Mouse (Mus musculus) Patski (cell line): Measurements from ENCODE around the gene Hacd2. TPM values are rescaled to one million over a fixed set of nuclear protein-coding genes. Genes with fewer than 3 reads are reported as not detected.

ENCODE experiments used
- ATAC-seq: fragments of 100-300 bp; one replicate; pipeline ENCODE4 v1.8.0; 2021
- CTCF ChIA-PET: fragments of 350-600 bp; sonication (Branson Sonifier 250); formaldehyde crosslinking; loops from one replicate; lab custom pipeline; 2022; ENCODE audit warnings: inconsistent platforms; lab: Charles Lee
- POLR2A ChIA-PET: fragments of 350-600 bp; sonication (Branson Sonifier 250); formaldehyde crosslinking; loops from one replicate; lab custom pipeline; 2022; ENCODE audit warnings: antibody characterized with exemption, inconsistent platforms; lab: Charles Lee
- DNase-seq: peaks from one replicate; pipeline ENCODE4 v3.0.0-alpha.2; 2011; ENCODE audit warnings: low read depth, low spot score
- H3K27me3 ChIP-seq: fragments of 371-371 bp; one replicate; pipeline ENCODE4 v1.5.1; 2021
- CTCF ChIP-seq: fragments of 100-300 bp; IDR thresholded peaks from one replicate; pipeline ENCODE4 v1.5.1; 2021
- in situ Hi-C: fragments of 300-500 bp; cut with MboI; formaldehyde crosslinking; loops from 3 replicates; pipeline ENCODE4 v1.11.1; 2018; ENCODE audit warnings: low pct_unique_long_range_greater_than_20kb, mixed read lengths
- polyA plus RNA-seq: library from polyadenylated mRNA; unstranded; gene quantifications from one replicate; pipeline ENCODE4 v1.2.3, GENCODE M21; 2021

The Hacd2 gene
- polyA plus RNA-seq, 1 experiment from 2014 or later = 76.2 TPM

DNA sequence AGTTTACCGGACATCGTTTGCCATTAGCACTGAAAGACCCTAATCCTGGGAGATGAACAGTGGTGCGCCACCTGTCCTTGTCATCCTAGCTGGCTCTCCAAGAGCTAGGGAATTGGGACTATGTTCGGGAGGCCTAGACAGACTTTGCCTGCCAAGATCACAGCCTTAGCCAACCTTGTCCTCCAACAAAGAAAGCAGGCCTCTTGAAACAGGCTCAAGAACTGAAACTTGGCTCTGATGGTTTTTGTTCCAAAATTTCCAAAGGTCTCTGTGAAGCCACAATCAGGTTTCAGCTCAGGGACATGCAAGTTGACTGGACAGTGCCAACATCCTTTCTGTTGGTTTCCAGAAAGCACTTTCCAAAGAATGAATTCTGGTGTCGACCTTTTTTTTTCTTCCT lies 29.4 kb upstream of the Hacd2 start:
- no peak for DNase-seq
- in situ Hi-C loops = no loop called here
- H3K27me3 ChIP-seq = no peaks in the 10 kb centered on the region
- TF ChIP-seq CTCF = no peak
- POLR2A ChIA-PET = no interaction called here
- ATAC-seq = no peak
- CTCF ChIA-PET = interaction anchor here (1.1 to 1.4 kb wide), 2 partner anchors 17 to 57 kb away, joined by 4 to 10 read pairs; no protein-coding TSS in a partner anchor

DNA sequence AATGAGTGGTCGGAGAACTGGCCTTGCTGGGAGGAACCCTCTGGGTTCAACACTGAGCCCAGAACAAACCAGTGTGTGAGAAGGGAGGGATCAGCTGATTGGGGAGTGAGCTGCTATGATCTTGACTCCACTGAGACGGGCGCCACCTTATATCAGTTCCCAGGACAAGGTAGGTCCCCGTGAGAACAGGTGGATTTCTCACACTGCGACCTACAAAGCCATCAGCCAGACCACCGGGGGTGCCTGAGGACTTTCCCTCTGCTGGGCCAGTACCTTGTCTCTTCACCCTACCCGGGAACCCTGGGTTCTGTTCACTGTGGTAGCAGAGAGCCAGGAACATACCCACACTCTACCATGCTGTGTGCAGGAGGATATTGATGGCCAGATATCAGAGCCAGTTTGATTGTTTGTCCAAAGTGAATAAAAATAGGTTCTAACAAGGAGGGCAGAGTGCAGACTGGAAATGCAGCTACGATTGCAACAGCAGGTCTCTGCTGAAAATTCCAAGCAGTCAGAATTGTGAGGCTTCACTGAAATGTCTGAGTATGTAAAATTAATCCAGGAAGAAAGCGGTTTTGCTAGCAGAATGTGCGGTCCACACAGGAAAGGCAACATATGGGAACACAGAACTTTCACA lies 28.4 kb upstream of the Hacd2 start:
- no peak for DNase-seq

GRCm38 (mm10) chr16:34994641-34995141 lies 27.5 kb upstream of the Hacd2 start:
- no peak for DNase-seq
- H3K27me3 ChIP-seq = no peaks in the 10 kb centered on the region
- CTCF ChIA-PET = no interaction called here
- ATAC-seq = no peak
- POLR2A ChIA-PET = no interaction called here
- TF ChIP-seq CTCF = no peak
- in situ Hi-C loops = no loop called here

More for the DNA sequence above, 28.4 kb upstream of the Hacd2 start:
- ChIA-PET POLR2A (no interaction called here), CTCF (interaction anchor here (1.1 to 1.4 kb wide), 2 partner anchors 18 to 58 kb away, joined by 4 to 10 read pairs; no protein-coding TSS in a partner anchor)
- in situ Hi-C loops = no loop called here
- TF ChIP-seq CTCF = no peak
- no peaks in the 10 kb centered on the region for H3K27me3 ChIP-seq
- no peak for ATAC-seq

DNA sequence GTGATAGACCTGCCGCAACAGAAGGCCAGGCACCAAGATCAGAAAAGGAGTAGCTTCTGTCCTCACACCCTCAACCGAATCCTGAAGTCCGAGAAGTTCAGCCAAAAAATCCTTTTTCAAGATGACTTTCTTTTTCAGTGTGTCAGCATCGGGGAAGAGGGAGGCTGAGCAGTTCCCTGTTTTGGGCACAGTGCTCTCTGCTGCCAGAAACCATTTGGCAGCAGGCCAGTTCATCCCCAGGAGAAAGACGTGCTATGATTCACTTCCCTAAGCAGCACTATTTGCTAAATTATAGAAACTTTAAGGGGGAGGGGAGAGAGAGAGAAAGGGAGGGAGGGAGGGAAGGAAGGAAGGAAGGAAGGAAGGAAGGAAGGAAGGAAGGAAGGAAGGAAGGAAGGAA lies 26.1 kb upstream of the Hacd2 start:
- ATAC-seq = no peak
- CTCF ChIA-PET = interaction anchor here (0.7 kb wide), 1 partner anchor 14 kb away, joined by 3 read pairs; no protein-coding TSS in a partner anchor
- peak; percentile 69 for DNase-seq
- POLR2A ChIA-PET = interaction anchor here (0.6 kb wide), 1 partner anchor 65 kb away, joined by 3 read pairs; no protein-coding TSS in a partner anchor
- no peaks in the 10 kb centered on the region for H3K27me3 ChIP-seq
- TF ChIP-seq CTCF = no peak
- in situ Hi-C loops = no loop called here

DNA sequence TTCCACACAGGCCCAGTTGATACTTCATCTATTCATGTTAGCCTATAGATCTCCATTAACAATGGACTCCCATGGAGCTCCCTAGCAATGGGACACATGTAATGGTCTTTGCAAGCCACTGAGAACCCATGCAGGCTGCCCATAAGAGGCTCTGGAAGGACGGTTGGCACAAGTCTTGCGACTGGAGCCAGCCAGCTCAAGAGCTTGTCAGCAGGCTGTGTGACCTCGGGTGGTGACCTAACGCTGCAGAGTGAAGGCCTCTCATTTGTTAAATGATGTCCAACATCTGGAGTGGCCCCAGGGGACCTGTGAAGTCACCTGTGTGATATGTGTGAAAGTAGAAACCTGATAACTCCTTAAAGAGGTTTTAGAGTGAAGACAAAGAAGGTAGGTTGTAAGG lies 25.2 kb upstream of the Hacd2 start:
- in situ Hi-C loops = no loop called here
- POLR2A ChIA-PET = no interaction called here
- no peaks in the 10 kb centered on the region for H3K27me3 ChIP-seq
- ATAC-seq = no peak
- DNase-seq = no peak
- no peak for TF ChIP-seq CTCF
- CTCF ChIA-PET = interaction anchor here (0.7 kb wide), 1 partner anchor 15 kb away, joined by 3 read pairs; no protein-coding TSS in a partner anchor

GRCm38 (mm10) chr16:34997576-34997975 lies 24.7 kb upstream of the Hacd2 start:
- DNase-seq (no peak), ATAC-seq (no peak)
- POLR2A ChIA-PET = no interaction called here
- no peaks in the 10 kb centered on the region for H3K27me3 ChIP-seq
- CTCF ChIA-PET = no interaction called here
- in situ Hi-C loops = no loop called here
- TF ChIP-seq CTCF = no peak

GRCm38 (mm10) chr16:34999016-34999415 lies 23.2 kb upstream of the Hacd2 start:
- CTCF ChIA-PET = interaction anchor here (1.4 kb wide), 1 partner anchor 10 kb away, joined by 7 read pairs; no protein-coding TSS in a partner anchor
- POLR2A ChIA-PET = no interaction called here
- no peaks in the 10 kb centered on the region for H3K27me3 ChIP-seq
- TF ChIP-seq CTCF = no peak
- no peak for DNase-seq
- in situ Hi-C loops = no loop called here
- ATAC-seq = no peak

DNA sequence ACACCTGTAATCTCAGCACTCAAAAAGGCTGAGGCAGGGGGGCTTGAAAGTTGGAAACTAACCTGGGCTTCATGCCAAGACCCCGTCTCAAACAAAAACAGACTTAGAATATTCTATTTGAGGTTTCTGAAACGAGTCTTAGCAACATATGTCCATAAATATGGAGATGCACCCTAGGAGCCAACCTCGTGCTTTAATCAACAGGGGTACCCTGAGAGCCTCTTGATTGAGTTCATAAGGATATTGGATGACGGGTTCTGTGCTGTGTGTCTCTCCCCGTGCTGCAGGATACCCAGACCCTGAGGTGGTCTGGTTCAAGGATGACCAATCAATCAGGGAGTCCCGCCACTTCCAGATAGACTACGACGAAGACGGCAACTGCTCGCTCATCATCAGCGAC lies 22.2 kb upstream of the Hacd2 start:
- DNase-seq (no peak), ATAC-seq (no peak)
- H3K27me3 ChIP-seq = no peaks in the 10 kb centered on the region
- POLR2A ChIA-PET = interaction anchor here (0.6 kb wide), 1 partner anchor 9 kb away, joined by 3 read pairs; no protein-coding TSS in a partner anchor
- TF ChIP-seq CTCF = no peak
- CTCF ChIA-PET = interaction anchor here (1.2 kb wide), 1 partner anchor 11 kb away, joined by 3 read pairs; no protein-coding TSS in a partner anchor
- in situ Hi-C loops = no loop called here

GRCm38 (mm10) chr16:35000923-35001560 lies 21.2 kb upstream of the Hacd2 start:
- ATAC-seq (no peak), DNase-seq (no peak)
- ChIA-PET POLR2A (interaction anchor here (0.7 kb wide), 1 partner anchor 24 kb away, joined by 3 read pairs; no protein-coding TSS in a partner anchor), CTCF (interaction anchor here (1.2 kb wide), 1 partner anchor 12 kb away, joined by 3 read pairs; no protein-coding TSS in a partner anchor)
- in situ Hi-C loops = no loop called here
- H3K27me3 ChIP-seq = no peaks in the 10 kb centered on the region
- no peak for TF ChIP-seq CTCF

GRCm38 (mm10) chr16:35004356-35004755 lies 17.9 kb upstream of the Hacd2 start:
- ChIA-PET POLR2A (no interaction called here), CTCF (interaction anchor here (0.9 to 1.3 kb wide), 2 partner anchors 12 to 26 kb away, joined by 3 read pairs; no protein-coding TSS in a partner anchor)
- ATAC-seq = peak; percentile 44
- no peak for DNase-seq
- TF ChIP-seq CTCF = no peak
- in situ Hi-C loops = no loop called here
- no peaks in the 10 kb centered on the region for H3K27me3 ChIP-seq
